In genomic region chr17:56877426-56877825, GRCm38 (mm10) we compare ENCODE assay signal across 40 mouse cellular contexts. TPM values are rescaled to one million over a fixed set of nuclear protein-coding genes. Genes with fewer than 3 reads are reported as not detected.
DNase-seq lines count a peak whose midpoint lies in the region; ATAC-seq and TF ChIP-seq lines count a peak whose summit lies in the region.
"Had no signal": no experiment of that assay in that cellular context is flagged by ENCODE, and none has a peak within 500 bp of the region (broad histone marks: within the 10 kb centered on the region; RNA-seq: fewer than 3 reads in every experiment).

No protein-coding gene starts in this region.

- no peak overlapping the region for H3K9ac ChIP-seq in lung, postnatal 0 days (replicated peaks; ENCODE audit: low read depth)
- H3K9ac ChIP-seq in hindbrain, embryonic 12.5 days: no peak overlapping the region
- H3K9ac ChIP-seq: forebrain, embryonic 13.5 days; limb, embryonic 12.5 days; liver, embryonic 15.5 days; midbrain, embryonic 13.5 days; neural tube, embryonic 13.5 days had no signal

- peak; percentile 92 for ATAC-seq in lung, postnatal 0 days
- ATAC-seq in CD4-positive, CD25-positive, alpha-beta regulatory T cell, adult 4 months: no peak
- ATAC-seq in erythroid progenitor cell, adult 5-6 weeks (replicated peaks; ENCODE audit: low FRiP score, poor library complexity, severe bottlenecking): no peak
- ATAC-seq in hindbrain, embryonic 12.5 days (ENCODE audit: low FRiP score): no peak
- ATAC-seq: forebrain, embryonic 13.5 days; intestine, postnatal 0 days; midbrain, embryonic 13.5 days; Patski had no signal

- H3K4me1 ChIP-seq in testis, adult 2 months (ENCODE audit: control insufficient read depth, insufficient read depth, low read length): peaks cover 9% of the 10 kb centered on the region
- H3K4me1 ChIP-seq in lung, postnatal 0 days (ENCODE audit: insufficient read depth, low read depth, low read length): no peaks in the 10 kb centered on the region
- no peaks in the 10 kb centered on the region for H3K4me1 ChIP-seq in hindbrain, embryonic 12.5 days
- no peaks in the 10 kb centered on the region for H3K4me1 ChIP-seq in midbrain, embryonic 10.5 days
- H3K4me1 ChIP-seq: forebrain, embryonic 13.5 days; limb, embryonic 12.5 days; liver, embryonic 15.5 days; midbrain, embryonic 13.5 days; neural tube, embryonic 13.5 days had no signal

- TF ChIP-seq CTCF in testis, adult 2 months (IDR thresholded peaks at IDR 0.05; ENCODE audit: control insufficient read depth, insufficient read depth, insufficient replicate concordance, low read depth, low read length): no peak
- no peak for TF ChIP-seq CTCF in lung, postnatal 0 days (IDR thresholded peaks at IDR 0.05)

- H3K27me3 ChIP-seq in testis, adult 2 months (ENCODE audit: control insufficient read depth, insufficient read depth, low read length): no peaks in the 10 kb centered on the region
- H3K27me3 ChIP-seq in lung, postnatal 0 days (replicated peaks; ENCODE audit: insufficient read depth, low read length): no peaks in the 10 kb centered on the region
- H3K27me3 ChIP-seq in hindbrain, embryonic 12.5 days: no peaks in the 10 kb centered on the region
- no peaks in the 10 kb centered on the region for H3K27me3 ChIP-seq in midbrain, embryonic 10.5 days (ENCODE audit: low read depth, poor library complexity, severe bottlenecking)
- H3K27me3 ChIP-seq: forebrain, embryonic 13.5 days; limb, embryonic 12.5 days; liver, embryonic 15.5 days; midbrain, embryonic 13.5 days; neural tube, embryonic 13.5 days; Patski had no signal

- no peak for TF ChIP-seq POLR2A in testis, adult 2 months (IDR thresholded peaks at IDR 0.05; ENCODE audit: control insufficient read depth, low read depth, low read length)

- DNase-seq in testis, postnatal 10 days (ENCODE audit: low spot score): no peak
- DNase-seq in fat pad, adult 2 months (ENCODE audit: extremely low read depth, low read depth, low spot score): peak; percentile 77
- DNase-seq in lung, postnatal 0 days (ENCODE audit: low spot score): peak; percentile 74
- no peak for DNase-seq in midbrain, embryonic 10.5 days (ENCODE audit: low spot score)
- DNase-seq: adrenal gland, postnatal 36 days; cerebellum, adult 18-20 months; cerebellum, postnatal 10 days; gastrocnemius, adult 2 months; gastrocnemius, postnatal 36 days; heart, postnatal 14 days; kidney, adult 9 months; kidney, postnatal 14 days; right cerebral cortex, postnatal 4 days had no signal

- TF ChIP-seq EP300 in lung, postnatal 0 days (IDR thresholded peaks at IDR 0.05): no peak

- no peaks in the 10 kb centered on the region for H3K9me3 ChIP-seq in lung, postnatal 0 days (ENCODE audit: low read length)
- H3K9me3 ChIP-seq in hindbrain, embryonic 12.5 days (replicated peaks): no peaks in the 10 kb centered on the region
- H3K9me3 ChIP-seq in midbrain, embryonic 10.5 days (replicated peaks): no peaks in the 10 kb centered on the region
- H3K9me3 ChIP-seq: forebrain, embryonic 13.5 days; limb, embryonic 12.5 days; liver, embryonic 15.5 days; megakaryocyte, embryonic 14.5 days; midbrain, embryonic 13.5 days; neural tube, embryonic 13.5 days had no signal

- 74% methylated on average over 19 of the region's 19 CpGs for WGBS in lung, postnatal 0 days
- 92% methylated on average over 19 of the region's 19 CpGs for WGBS in hindbrain, embryonic 12.5 days
- WGBS in midbrain, embryonic 10.5 days: 93% methylated on average over 19 of the region's 19 CpGs

- no peak overlapping the region for H3K4me2 ChIP-seq in lung, postnatal 0 days (replicated peaks; ENCODE audit: low read depth, low read length)
- H3K4me2 ChIP-seq in hindbrain, embryonic 12.5 days (replicated peaks): no peak overlapping the region
- H3K4me2 ChIP-seq: forebrain, embryonic 13.5 days; limb, embryonic 12.5 days; liver, embryonic 15.5 days; midbrain, embryonic 13.5 days; neural tube, embryonic 13.5 days had no signal

- H3K27ac ChIP-seq in testis, adult 2 months (ENCODE audit: control insufficient read depth, insufficient read depth, low read depth, low read length): no peak overlapping the region
- no peak overlapping the region for H3K27ac ChIP-seq in lung, postnatal 0 days (ENCODE audit: low read length)
- no peak overlapping the region for H3K27ac ChIP-seq in hindbrain, embryonic 12.5 days
- H3K27ac ChIP-seq in midbrain, embryonic 10.5 days (replicated peaks): no peak overlapping the region
- H3K27ac ChIP-seq: forebrain, embryonic 13.5 days; gastrocnemius, adult 2 months; left cerebral cortex, adult 2 months; limb, embryonic 12.5 days; liver, embryonic 15.5 days; midbrain, embryonic 13.5 days; neural tube, embryonic 13.5 days had no signal

- H3K4me3 ChIP-seq in testis, adult 2 months (ENCODE audit: control insufficient read depth, low read depth, low read length): peak overlapping the region; percentile 85
- H3K4me3 ChIP-seq in lung, postnatal 0 days (ENCODE audit: low read depth, low read length): no peak overlapping the region
- H3K4me3 ChIP-seq in hindbrain, embryonic 12.5 days: no peak overlapping the region
- H3K4me3 ChIP-seq in midbrain, embryonic 10.5 days: no peak overlapping the region
- H3K4me3 ChIP-seq: erythroblast, embryonic 14.5 days; forebrain, embryonic 13.5 days; gastrocnemius, adult 2 months; left cerebral cortex, adult 2 months; limb, embryonic 12.5 days; liver, embryonic 15.5 days; megakaryocyte, embryonic 14.5 days; midbrain, embryonic 13.5 days; neural tube, embryonic 13.5 days had no signal

- no peaks in the 10 kb centered on the region for H3K36me3 ChIP-seq in testis, adult 2 months (ENCODE audit: control insufficient read depth, insufficient read depth, low read length)
- no peaks in the 10 kb centered on the region for H3K36me3 ChIP-seq in lung, postnatal 0 days (ENCODE audit: insufficient read depth, low read length)
- no peaks in the 10 kb centered on the region for H3K36me3 ChIP-seq in hindbrain, embryonic 12.5 days
- H3K36me3 ChIP-seq in midbrain, embryonic 10.5 days: no peaks in the 10 kb centered on the region
- H3K36me3 ChIP-seq: limb, embryonic 12.5 days; liver, embryonic 15.5 days; midbrain, embryonic 13.5 days; neural tube, embryonic 13.5 days had no signal

RNA-seq across cellular contexts. Expression of gene 1700061G19Rik, which starts 2.1 kb away (rescaled TPM):
- polyA plus RNA-seq in testis, adult 2 months (2012; rRNA removed): 157 and 164 TPM in 2 replicates
- polyA plus RNA-seq in lung, postnatal 0 days (2015; fragmentation: Nextera tagmentation; extraction: Ambion mirVana): 0.15 and 0.23 TPM in 2 replicates
- under 1 TPM in 1 of 2 experiments, not detected in 1; 0.31 TPM for polyA plus RNA-seq in CD4-positive, CD25-positive, alpha-beta regulatory T cell, adult 4 months (2017; shearing (Covaris generic))
- total RNA-seq in erythroid progenitor cell, adult 5-6 weeks (2015; ENCODE audit: low replicate concordance): not detected in 2 replicates
- not detected in 2 replicates for total RNA-seq in erythroid progenitor cell, adult 5-6 weeks (2017; ENCODE audit: low replicate concordance)
- polyA plus RNA-seq in hindbrain, embryonic 12.5 days (2016; fragmentation: Nextera tagmentation; extraction: Ambion mirVana): 0.27 and 0.52 TPM in 2 replicates
- 0.48 and 0.66 TPM in 2 replicates for polyA plus RNA-seq in midbrain, embryonic 10.5 days (2016; fragmentation: Nextera tagmentation; extraction: Ambion mirVana)
- total RNA-seq: gastrocnemius, adult 2 months; gastrocnemius, postnatal 36 days; heart, adult 8-10 months; heart, postnatal 14 days; left cerebral cortex, adult 2 months; left cerebral cortex, postnatal 25 days; liver, adult 2 months had no signal
- polyA plus RNA-seq: erythroblast, embryonic 14.5 days; Patski had no signal

RNA-seq across cellular contexts. Expression of gene Acsbg2, which starts 3.2 kb away (rescaled TPM):
- polyA plus RNA-seq in testis, adult 2 months (2012; rRNA removed): 166 TPM in 2 replicates
- not detected in 2 replicates for polyA plus RNA-seq in lung, postnatal 0 days (2015; fragmentation: Nextera tagmentation; extraction: Ambion mirVana)
- polyA plus RNA-seq in CD4-positive, CD25-positive, alpha-beta regulatory T cell, adult 4 months (2017; shearing (Covaris generic)): under 1 TPM in 1 of 2 experiments, not detected in 1; 0.12 TPM
- not detected in 2 replicates for total RNA-seq in erythroid progenitor cell, adult 5-6 weeks (2015; ENCODE audit: low replicate concordance)
- total RNA-seq in erythroid progenitor cell, adult 5-6 weeks (2017; ENCODE audit: low replicate concordance): not detected in 2 replicates
- not detected in 2 replicates for polyA plus RNA-seq in hindbrain, embryonic 12.5 days (2016; fragmentation: Nextera tagmentation; extraction: Ambion mirVana)
- polyA plus RNA-seq in midbrain, embryonic 10.5 days (2016; fragmentation: Nextera tagmentation; extraction: Ambion mirVana): not detected in 2 replicates
- total RNA-seq: gastrocnemius, adult 2 months; gastrocnemius, postnatal 36 days; heart, adult 8-10 months; heart, postnatal 14 days; layer of hippocampus, adult 18-20 months; layer of hippocampus, postnatal 14 days; left cerebral cortex, adult 2 months; left cerebral cortex, postnatal 25 days; liver, adult 2 months; MEL had no signal
- polyA plus RNA-seq: brain, embryonic 14.5 days; cortical plate, adult 2 months; embryonic facial prominence, embryonic 14.5 days; erythroblast, embryonic 14.5 days; forebrain, embryonic 13.5 days; heart, embryonic 14.5 days; hindbrain, embryonic 11.5 days; intestine, postnatal 0 days; limb, embryonic 12.5 days; liver, adult 2 months; liver, embryonic 15.5 days; midbrain, embryonic 13.5 days; neural tube, embryonic 13.5 days; Patski; spleen, adult 2 months; urinary bladder, adult 2 months had no signal

RNA-seq across cellular contexts. Expression of gene Rfx2, which starts 46.6 kb away (rescaled TPM):
- polyA plus RNA-seq in testis, adult 2 months (2012; rRNA removed): 312 and 332 TPM in 2 replicates
- polyA plus RNA-seq in lung, postnatal 0 days (2015; fragmentation: Nextera tagmentation; extraction: Ambion mirVana): 5.9 and 6.6 TPM in 2 replicates
- polyA plus RNA-seq in CD4-positive, CD25-positive, alpha-beta regulatory T cell, adult 4 months (2017; shearing (Covaris generic)): 1 to 10 TPM; 1.2 to 2.1 TPM
- 101 and 107 TPM in 2 replicates for total RNA-seq in erythroid progenitor cell, adult 5-6 weeks (2015; ENCODE audit: low replicate concordance)
- 76.1 and 105 TPM in 2 replicates for total RNA-seq in erythroid progenitor cell, adult 5-6 weeks (2017; ENCODE audit: low replicate concordance)
- polyA plus RNA-seq in hindbrain, embryonic 12.5 days (2016; fragmentation: Nextera tagmentation; extraction: Ambion mirVana): 8.7 and 10.2 TPM in 2 replicates
- polyA plus RNA-seq in midbrain, embryonic 10.5 days (2016; fragmentation: Nextera tagmentation; extraction: Ambion mirVana): 9.8 TPM in 2 replicates

RNA-seq across cellular contexts. Expression of gene Mllt1, which starts 57.8 kb away (rescaled TPM):
- 60.6 and 73.5 TPM in 2 replicates for polyA plus RNA-seq in testis, adult 2 months (2012; rRNA removed)
- polyA plus RNA-seq in lung, postnatal 0 days (2015; fragmentation: Nextera tagmentation; extraction: Ambion mirVana): 17.7 TPM in 2 replicates
- polyA plus RNA-seq in CD4-positive, CD25-positive, alpha-beta regulatory T cell, adult 4 months (2017; shearing (Covaris generic)): 1 to 10 TPM; 4.5 to 7.0 TPM
- total RNA-seq in erythroid progenitor cell, adult 5-6 weeks (2015; ENCODE audit: low replicate concordance): 3.4 and 9.4 TPM in 2 replicates
- total RNA-seq in erythroid progenitor cell, adult 5-6 weeks (2017; ENCODE audit: low replicate concordance): 4.4 and 6.4 TPM in 2 replicates
- 100 and 102 TPM in 2 replicates for polyA plus RNA-seq in hindbrain, embryonic 12.5 days (2016; fragmentation: Nextera tagmentation; extraction: Ambion mirVana)
- polyA plus RNA-seq in midbrain, embryonic 10.5 days (2016; fragmentation: Nextera tagmentation; extraction: Ambion mirVana): 67.7 and 77.8 TPM in 2 replicates

Comparison
In these comparisons a context has a peak if more than half of its experiments do, and no peak if none do; other contexts are left out.
1. DNase-seq: peak in fat pad, adult 2 months (single experiment) and lung, postnatal 0 days (single experiment); none in testis, postnatal 10 days (single experiment) and midbrain, embryonic 10.5 days (single experiment).
2. RNA of gene 1700061G19Rik, which starts 2.1 kb away (polyA plus RNA-seq): 157 to 164 TPM in testis, adult 2 months; 0.48 to 0.66 TPM in midbrain, embryonic 10.5 days, 0.31 TPM in CD4-positive, CD25-positive, alpha-beta regulatory T cell, adult 4 months, 0.27 to 0.52 TPM in hindbrain, embryonic 12.5 days and 0.15 to 0.23 TPM in lung, postnatal 0 days; every median in the first group is over 10 times any median in the second.
3. RNA of gene Acsbg2, which starts 3.2 kb away (polyA plus RNA-seq): 166 TPM in testis, adult 2 months; 0.12 TPM in CD4-positive, CD25-positive, alpha-beta regulatory T cell, adult 4 months, not detected in lung, postnatal 0 days, not detected in hindbrain, embryonic 12.5 days and not detected in midbrain, embryonic 10.5 days; every median in the first group is over 100 times any median in the second.
4. RNA of gene Rfx2, which starts 46.6 kb away (polyA plus RNA-seq): 312 to 332 TPM in testis, adult 2 months; 8.7 to 10.2 TPM in hindbrain, embryonic 12.5 days, 9.8 TPM in midbrain, embryonic 10.5 days, 5.9 to 6.6 TPM in lung, postnatal 0 days and 1.2 to 2.1 TPM in CD4-positive, CD25-positive, alpha-beta regulatory T cell, adult 4 months; every median in the first group is over 10 times any median in the second.